Mouse (Mus musculus): Measurements from ENCODE around the gene AF067063. TPM values are rescaled to one million over a fixed set of nuclear protein-coding genes. Genes with fewer than 3 reads are reported as not detected.

AF067063 gene
- total RNA-seq, 2 experiments from 2014 or later, result not detected

Other genes starting within 250 kb of the AF067063 start
- gene Ccl28, start 206.4 kb downstream of the AF067063 start, total RNA-seq (2015), result 0.12 and 0.22 TPM in 2 replicates
- 0.27 and 0.67 TPM in 2 replicates for gene Ccl28, start 206.4 kb downstream of the AF067063 start, total RNA-seq (2017)
- 20.1 and 21.7 TPM in 2 replicates for gene Hmgcs1, start 139.8 kb downstream of the AF067063 start, total RNA-seq (2015)
- 26.5 and 34.3 TPM in 2 replicates for gene Hmgcs1, start 139.8 kb downstream of the AF067063 start, total RNA-seq (2017)
- 0.59 and 1.3 TPM in 2 replicates for gene Nim1k, start 74.3 kb downstream of the AF067063 start, total RNA-seq (2015)
- gene Nim1k, start 74.3 kb downstream of the AF067063 start, total RNA-seq (2017), result 0.50 and 0.54 TPM in 2 replicates
- gene Zfp131, start 39.3 kb downstream of the AF067063 start, total RNA-seq (2015), result 59.6 and 67.6 TPM in 2 replicates
- 50.9 and 64.3 TPM in 2 replicates for gene Zfp131, start 39.3 kb downstream of the AF067063 start, total RNA-seq (2017)
- gene D13Ertd608e, start 5.8 kb upstream of the AF067063 start, total RNA-seq (2015), result not detected in 2 replicates
- not detected in 2 replicates for gene D13Ertd608e, start 5.8 kb upstream of the AF067063 start, total RNA-seq (2017)
- not detected in 2 replicates for gene Tcstv1, start 64.6 kb upstream of the AF067063 start, total RNA-seq (2015)
- gene Tcstv1, start 64.6 kb upstream of the AF067063 start, total RNA-seq (2017), result not detected in 2 replicates
- gene Gm21761, start 99.1 kb upstream of the AF067063 start, total RNA-seq (2015), result not detected in 2 replicates
- gene Gm21761, start 99.1 kb upstream of the AF067063 start, total RNA-seq (2017), result not detected in 2 replicates
- not detected in 2 replicates for gene B020031M17Rik, start 120.6 kb upstream of the AF067063 start, total RNA-seq (2015)
- not detected in 2 replicates for gene B020031M17Rik, start 120.6 kb upstream of the AF067063 start, total RNA-seq (2017)
- gene Gm36079, start 196.8 kb upstream of the AF067063 start, total RNA-seq (2015), result 3.7 TPM in 1 of 2 replicates, not detected in the other
- gene Gm36079, start 196.8 kb upstream of the AF067063 start, total RNA-seq (2017), result not detected in 2 replicates
- gene Gm21188, start 222.0 kb upstream of the AF067063 start, total RNA-seq (2015), result 70.2 and 71.3 TPM in 2 replicates
- 34.4 and 35.7 TPM in 2 replicates for gene Gm21188, start 222.0 kb upstream of the AF067063 start, total RNA-seq (2017)